Mouse (Mus musculus) granulocyte monocyte progenitor cell, adult 5-6 weeks (primary cell): ENCODE data around the gene Evi5. TPM values are rescaled to one million over a fixed set of nuclear protein-coding genes. Genes with fewer than 3 reads are reported as not detected.

ENCODE experiments used
- ATAC-seq: replicated peaks from 2 replicates; pipeline ENCODE4 v1.8.0; 2016; ENCODE audit warnings: mild to moderate bottlenecking, moderate TSS enrichment, inconsistent platforms; ENCODE audit not compliant: poor library complexity, severe bottlenecking
- total RNA-seq, 2 experiments: library from RNA; stranded (forward) in 1 of 2; stranded (reverse) in 1 of 2; fragments of 200-712, 200-1000 nt in 1 of 2; fragments of >200 nt in 1 of 2; fragmentation: Nextera tagmentation in 1 of 2; gene quantifications; 2 replicates each; pipeline ENCODE4 v1.2.3; 2014 to 2017

Gene Evi5
- total RNA-seq (2014; fragmentation: Nextera tagmentation) (21.4 and 22.4 TPM in 2 replicates), total RNA-seq (2017) (10.5 and 14.1 TPM in 2 replicates)

GRCm38 (mm10) chr5:107874561-107875260 is at the start of gene Evi5:
Evi5 (minus strand) TSS chr5:107875107.
- ATAC-seq = no peak

GRCm38 (mm10) chr5:107924564-107924963 is 49.7 kb upstream of the Evi5 start:
- no peak for ATAC-seq

DNA sequence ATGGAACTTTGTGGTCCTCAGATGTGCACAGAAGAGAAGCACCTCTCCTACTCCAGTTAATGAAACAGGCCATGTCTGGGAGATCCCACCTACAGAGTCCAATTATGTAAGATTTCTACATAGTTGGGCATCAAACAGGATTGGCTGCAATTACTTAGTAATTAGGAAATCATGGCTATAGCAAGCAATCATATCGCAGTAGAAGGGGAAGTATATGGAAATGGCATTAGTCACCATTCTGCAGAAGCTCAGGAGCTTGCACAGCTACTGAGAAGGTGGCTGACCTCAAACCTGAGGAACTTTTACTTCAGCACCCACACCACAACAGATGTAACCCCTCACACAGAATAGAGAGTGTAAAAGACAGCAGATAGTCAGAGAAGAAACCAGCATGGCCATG is 47.9 kb upstream of the Evi5 start:
- ATAC-seq = peak; percentile 91

- ATAC-seq = peak; percentile 56
Measured at GRCm38 (mm10) chr5:107921400-107922252, 46.7 kb upstream of the Evi5 start.

DNA sequence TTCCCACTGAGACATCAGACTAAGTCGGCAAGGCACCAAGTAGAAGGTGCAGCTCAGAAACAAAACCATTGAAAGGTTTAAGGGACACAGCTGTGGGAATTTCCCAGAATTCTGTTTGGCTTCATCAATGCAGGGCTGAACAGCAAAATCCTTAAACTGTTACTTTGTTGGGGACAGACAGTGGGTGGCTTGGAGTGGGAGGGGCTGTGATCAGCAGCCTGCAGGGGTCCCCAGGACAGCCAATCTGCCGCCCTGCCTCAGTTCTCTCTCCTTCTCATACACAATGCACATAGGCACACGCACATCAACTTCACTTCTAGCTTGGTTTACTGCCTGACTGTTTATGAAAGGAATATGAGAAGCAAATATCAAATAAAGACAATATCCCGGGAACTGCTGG is 40.4 kb upstream of the Evi5 start:
- ATAC-seq = no peak

DNA sequence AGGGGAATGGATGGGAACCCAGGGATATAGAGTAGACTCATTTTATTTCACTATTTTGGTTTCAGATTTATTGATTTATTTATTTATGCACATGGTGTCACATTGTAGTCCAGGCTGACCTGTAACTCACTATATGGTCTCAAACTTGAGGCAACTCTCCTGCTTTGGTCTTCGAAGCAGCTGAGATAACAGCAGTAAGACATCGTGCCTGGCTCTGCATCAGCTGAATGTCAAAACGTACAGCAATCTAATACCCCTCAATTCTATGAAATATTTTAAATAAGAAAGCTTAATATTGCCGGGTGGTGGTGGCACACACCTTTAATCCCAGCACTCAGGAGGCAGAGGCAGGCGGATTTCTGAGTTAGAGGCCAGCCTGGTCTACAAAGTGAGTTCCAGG is 36.1 kb upstream of the Evi5 start:
- ATAC-seq = no peak

DNA sequence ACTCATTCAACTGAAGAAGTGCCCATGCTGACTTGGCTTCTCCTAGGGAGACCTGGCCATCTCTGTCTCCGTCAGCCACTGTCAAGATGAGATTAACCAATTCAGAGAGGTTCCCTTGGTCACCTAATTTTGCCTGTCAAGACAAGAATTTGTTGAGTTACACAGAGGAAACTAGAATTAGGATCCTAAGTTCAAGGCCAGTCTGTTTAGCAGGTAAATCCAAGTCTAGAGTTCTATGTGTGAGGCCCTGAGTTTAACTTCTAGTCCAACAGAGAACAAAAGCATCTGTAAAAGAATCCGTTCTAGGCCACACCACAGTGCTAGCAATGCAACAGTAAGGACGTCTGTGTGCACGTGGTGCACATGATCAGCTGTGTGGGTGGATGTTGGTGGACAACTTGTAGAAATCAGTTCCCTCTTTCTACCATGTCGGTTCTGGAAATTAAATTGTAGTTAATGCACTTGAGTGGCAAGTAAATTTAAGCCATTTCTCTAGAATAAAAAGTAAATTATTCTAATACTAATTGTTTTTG is 35.2 kb upstream of the Evi5 start:
- no peak for ATAC-seq

GRCm38 (mm10) chr5:107909668-107910067 is 34.8 kb upstream of the Evi5 start:
- no peak for ATAC-seq

GRCm38 (mm10) chr5:107908514-107909110 is 33.7 kb upstream of the Evi5 start:
- ATAC-seq = no peak

DNA sequence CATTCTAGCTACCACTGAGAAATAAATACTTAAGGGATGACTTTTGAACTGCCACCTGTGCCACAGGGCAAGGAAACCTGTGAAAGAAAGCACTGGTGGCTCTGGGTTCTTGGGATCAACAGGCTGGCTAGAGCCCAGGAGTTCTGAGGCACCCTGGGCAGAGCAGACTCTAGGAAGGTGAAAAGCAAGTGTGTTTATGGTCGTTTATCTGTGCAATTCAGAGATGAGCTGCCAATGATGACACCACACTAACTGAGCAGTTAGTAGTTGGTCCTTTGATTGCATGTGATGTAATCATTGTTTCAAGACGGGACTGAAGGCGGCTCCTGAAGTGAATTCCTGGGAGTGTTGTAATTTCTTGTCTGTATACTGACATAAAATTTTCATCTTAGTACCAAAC is 29.4 kb upstream of the Evi5 start:
- ATAC-seq = no peak

DNA sequence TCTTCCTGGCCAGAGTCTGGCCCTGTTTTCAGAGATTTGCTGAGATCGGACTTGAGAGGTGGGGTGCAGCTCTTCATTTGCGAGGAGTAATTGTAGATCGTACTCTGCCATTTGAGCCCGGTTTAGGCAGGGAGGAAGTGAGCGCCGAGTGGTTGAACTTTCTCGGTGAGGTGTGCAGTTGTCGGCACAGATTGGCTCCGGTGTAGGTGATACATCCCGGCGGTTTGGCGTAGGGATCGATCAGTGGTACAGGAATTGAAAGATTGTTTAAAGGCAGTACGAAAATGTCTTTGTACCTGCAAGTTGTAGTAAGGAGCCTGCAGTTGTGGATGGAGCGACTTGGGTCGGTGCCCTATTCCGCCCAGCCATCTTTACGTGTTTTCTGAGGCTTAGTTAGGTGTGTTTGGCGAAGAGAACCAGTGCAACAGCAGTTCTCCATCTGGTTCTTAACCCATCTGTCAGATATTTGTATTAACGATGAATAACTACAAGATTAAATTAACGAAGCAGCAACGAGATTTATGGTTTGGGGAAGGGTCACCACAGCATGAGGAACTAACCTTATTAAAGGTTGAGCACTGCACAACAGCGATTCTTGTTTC is 26.2 kb upstream of the Evi5 start:
- peak; percentile 43 for ATAC-seq

DNA sequence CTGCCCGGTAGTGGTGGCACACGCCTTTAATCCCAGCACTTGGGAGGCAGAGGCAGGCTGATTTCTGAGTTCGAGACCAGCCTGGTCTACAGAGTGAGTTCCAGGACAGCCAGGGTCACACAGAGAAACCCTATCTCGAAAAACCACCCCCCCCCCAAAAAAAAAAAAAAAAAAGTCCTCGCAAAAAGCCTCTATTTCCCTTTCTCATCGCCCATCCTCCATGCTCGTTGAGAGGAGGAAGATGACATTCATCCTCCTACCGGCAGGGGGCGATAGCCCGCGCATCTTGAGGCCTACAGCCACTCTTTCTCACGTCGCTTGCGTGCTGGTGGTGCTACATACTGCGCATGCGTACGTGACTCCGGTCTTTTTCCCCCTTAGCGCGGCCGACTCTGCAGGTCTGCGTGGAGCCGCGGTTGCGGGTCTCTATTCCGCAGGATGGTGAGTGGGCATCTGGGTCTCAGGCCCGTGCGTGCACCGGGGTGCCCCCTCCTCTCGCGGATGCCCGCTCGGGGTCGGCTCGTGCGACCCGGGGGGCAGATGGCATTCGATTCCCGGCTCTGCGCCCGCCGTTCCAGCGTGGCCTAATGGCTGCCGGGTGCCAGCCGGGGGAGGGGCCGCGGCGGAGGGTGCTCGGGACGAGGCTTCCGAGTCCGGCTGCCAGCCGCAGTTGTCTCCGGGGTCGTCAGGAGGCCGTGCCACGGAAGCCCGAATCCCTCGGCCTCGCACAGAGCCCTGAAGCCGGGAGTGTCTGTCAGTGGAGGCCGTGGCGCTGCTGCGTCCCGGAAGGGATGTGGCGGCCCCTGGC is 25.5 kb upstream of the Evi5 start, which contains the start of gene Rpl5:
Gene Rpl5 (plus strand): TSS at position 297 of the 808 bp plus-strand sequence.
- peak; percentile 94 for ATAC-seq

GRCm38 (mm10) chr5:107896265-107896664 is 21.4 kb upstream of the Evi5 start:
- no peak for ATAC-seq

DNA sequence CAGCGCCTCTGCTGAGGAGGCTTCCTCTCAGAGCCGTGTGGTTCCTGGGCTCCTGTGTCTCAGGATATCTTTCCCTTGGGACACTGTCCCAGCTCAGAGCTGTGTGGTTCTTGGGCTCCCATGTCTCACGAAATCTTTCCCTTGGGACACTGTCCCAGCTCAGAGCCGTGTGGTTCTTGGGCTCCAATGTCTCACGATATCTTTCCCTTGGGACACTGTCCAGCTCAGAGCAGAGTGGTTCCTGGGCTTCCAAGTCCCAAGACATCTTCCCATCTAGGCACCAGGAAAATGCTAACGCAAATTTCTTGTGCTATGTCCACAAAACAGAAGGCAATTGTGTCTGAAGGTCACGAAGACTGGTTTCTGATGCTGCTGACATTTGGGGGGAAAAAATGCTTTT is 19.8 kb upstream of the Evi5 start:
- no peak for ATAC-seq

GRCm38 (mm10) chr5:107891515-107891914 is 16.6 kb upstream of the Evi5 start:
- peak; percentile 70 for ATAC-seq

DNA sequence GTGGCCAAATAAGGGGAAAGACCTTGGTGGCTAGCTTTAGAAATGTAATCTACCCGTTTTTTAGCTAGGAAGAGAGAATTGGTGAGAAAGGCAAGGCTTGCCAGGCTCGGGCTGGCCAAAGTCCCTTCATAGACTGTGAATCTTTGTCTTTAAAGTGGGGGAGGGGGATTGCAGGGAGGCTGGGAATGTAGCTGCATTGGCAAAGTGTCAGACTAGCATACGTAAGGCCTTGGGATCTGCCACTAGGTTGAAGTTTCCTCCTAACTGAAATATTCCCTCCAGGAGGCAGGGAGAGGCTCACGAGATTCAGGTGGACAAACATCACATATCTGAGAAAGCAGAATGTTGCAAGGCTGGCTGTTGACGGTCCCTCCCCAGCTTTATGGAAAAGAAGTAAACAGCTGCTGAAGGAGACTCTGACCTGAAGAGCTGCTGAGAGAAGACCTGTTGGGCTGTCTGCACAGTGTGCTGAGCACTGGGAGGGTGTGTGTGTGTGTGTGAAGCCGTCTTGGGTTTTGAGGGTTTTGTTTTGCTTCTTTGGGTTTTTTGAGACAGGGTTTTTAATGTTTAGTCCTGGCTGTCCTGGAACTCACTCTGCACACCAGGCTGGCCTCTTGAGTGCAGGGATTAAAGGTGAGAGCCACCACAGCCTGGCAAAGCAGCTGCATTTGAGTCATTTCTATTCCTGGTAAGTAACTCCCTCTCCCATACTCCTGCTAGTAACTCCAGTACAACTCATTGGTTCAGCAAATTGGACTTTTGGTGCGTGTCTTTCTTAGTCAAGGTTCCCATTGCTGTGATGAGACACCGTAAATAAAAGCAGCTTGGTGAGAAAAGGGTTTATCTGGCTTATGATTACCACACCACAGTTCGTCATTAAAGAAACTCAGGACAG is 15.3 kb upstream of the Evi5 start:
- no peak for ATAC-seq

- no peak for ATAC-seq
Measured at GRCm38 (mm10) chr5:107880710-107881109, 5.8 kb upstream of the Evi5 start.

DNA sequence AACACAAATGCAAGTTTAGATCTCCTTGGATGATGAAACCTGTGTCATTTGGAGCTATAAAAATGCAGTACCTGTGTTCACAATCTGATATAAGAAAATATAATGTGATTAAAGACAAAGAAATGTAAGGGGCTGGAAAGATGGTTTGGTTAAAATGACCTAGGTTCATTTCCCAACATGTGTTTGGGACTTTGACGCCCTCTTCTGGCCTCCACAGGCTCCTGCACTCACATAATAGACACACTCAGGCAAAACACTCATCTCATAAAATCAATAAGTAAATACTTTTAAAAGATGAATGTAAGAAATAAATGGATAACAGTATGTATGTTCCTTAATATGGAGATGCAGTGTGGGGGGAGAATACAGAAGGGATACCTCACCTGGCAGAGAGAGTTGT is 2.1 kb upstream of the Evi5 start:
- ATAC-seq = no peak

GRCm38 (mm10) chr5:107875261-107875611 is 329 bp upstream of the Evi5 start:
- no peak for ATAC-seq
